Mouse (Mus musculus): ENCODE measurements at regions not wholly inside any gene's neighbourhood (a gene's known extent, or its start where the extent isn't known, plus 50 kb on each side); places are given as distances from the start of the nearest gene placed in this dataset.

DNA sequence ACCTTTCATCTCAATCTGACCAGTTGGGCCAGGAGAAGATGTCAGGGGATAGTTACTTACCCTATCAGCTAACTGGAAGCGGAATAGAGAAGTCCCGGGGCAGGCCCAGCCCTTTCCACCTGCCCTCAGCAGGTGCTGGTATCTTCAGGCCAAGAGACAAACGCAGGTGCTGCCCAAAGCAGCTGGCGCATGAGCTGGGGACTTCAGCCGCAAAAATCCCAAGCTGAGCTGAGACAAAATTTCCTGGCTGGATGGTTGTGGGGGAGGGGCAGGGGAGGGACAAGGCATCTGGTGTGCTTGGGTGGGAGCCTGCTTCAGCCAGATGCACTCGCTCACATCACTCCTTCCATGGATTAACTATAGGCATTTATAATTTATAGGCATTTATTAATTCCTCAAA is 125.5 kb upstream of the Lemd2 start:
- no peak overlapping the region for H3K27ac ChIP-seq (ENCODE audit: control insufficient read depth, low read depth, low read length)
- H3K4me3 ChIP-seq (ENCODE audit: control insufficient read depth in 1 of 2, insufficient read depth in 1 of 2, low read depth in 2 of 2, low read length in 2 of 2): no peak overlapping the region
- peaks cover 8 to 21% of the 10 kb centered on the region in 2 experiments for H3K4me1 ChIP-seq (ENCODE audit: control insufficient read depth in 1 of 2, insufficient read depth in 2 of 2, low read length in 2 of 2)
- H3K36me3 ChIP-seq (ENCODE audit: control insufficient read depth in 1 of 2, insufficient read depth in 2 of 2, low read length in 2 of 2): peaks cover 0 to 6% of the 10 kb centered on the region in 2 experiments; a peak in 2 of 4 replicates
- TF ChIP-seq TCF12 (IDR thresholded peaks at IDR 0.05; ENCODE audit: low read depth, low read length) (0 out of 2 replicates have a peak, but pooled peaks have one; percentile 12), E2F4 (IDR thresholded peaks at IDR 0.05; ENCODE audit: borderline replicate concordance, low read depth, low read length) (no peak)
- H3K27me3 ChIP-seq (ENCODE audit: control insufficient read depth in 1 of 2, insufficient read depth in 2 of 2, low read length in 2 of 2): no peaks in the 10 kb centered on the region
- H3K79me2 ChIP-seq (ENCODE audit: control insufficient read depth, insufficient read depth, low read length, poor library complexity): no peaks in the 10 kb centered on the region
- no peak for DNase-seq (ENCODE audit: low read depth, low spot score)
- H3K9ac ChIP-seq (ENCODE audit: control insufficient read depth, low read depth, low read length, poor library complexity, severe bottlenecking): no peak overlapping the region
- H3K9me3 ChIP-seq (replicated peaks; ENCODE audit: insufficient read depth, low read length): no peaks in the 10 kb centered on the region

DNA sequence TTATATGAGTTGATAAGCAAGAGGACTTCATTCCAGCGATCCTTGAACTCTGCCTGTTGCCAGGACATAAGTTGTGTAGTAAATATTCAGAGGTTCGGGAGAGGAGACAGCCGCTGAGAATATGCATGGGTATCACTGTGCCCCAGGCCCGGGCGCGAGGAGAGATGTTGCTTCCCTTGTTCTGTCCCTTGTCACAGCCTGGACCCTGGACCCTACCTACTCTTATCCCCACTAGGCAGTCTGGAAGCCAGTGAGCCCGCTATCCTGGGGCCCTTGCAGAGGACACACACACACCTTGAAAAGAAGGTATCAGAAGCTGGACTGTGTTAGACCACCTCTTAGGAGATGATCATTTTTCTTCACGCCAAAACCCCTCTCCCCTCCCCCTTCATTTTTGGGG is 124.9 kb upstream of the Lemd2 start:
- peaks cover 8 to 24% of the 10 kb centered on the region in 2 experiments for H3K4me1 ChIP-seq (ENCODE audit: control insufficient read depth in 1 of 2, insufficient read depth in 2 of 2, low read length in 2 of 2)
- H3K27ac ChIP-seq (ENCODE audit: control insufficient read depth, low read depth, low read length): no peak overlapping the region
- no peaks in the 10 kb centered on the region for H3K79me2 ChIP-seq (ENCODE audit: control insufficient read depth, insufficient read depth, low read length, poor library complexity)
- H3K36me3 ChIP-seq (ENCODE audit: control insufficient read depth in 1 of 2, insufficient read depth in 2 of 2, low read length in 2 of 2): peaks cover 0 to 6% of the 10 kb centered on the region in 2 experiments; a peak in 2 of 4 replicates
- no peak for DNase-seq (ENCODE audit: low read depth, low spot score)
- no peak overlapping the region for H3K9ac ChIP-seq (ENCODE audit: control insufficient read depth, low read depth, low read length, poor library complexity, severe bottlenecking)
- H3K4me3 ChIP-seq (ENCODE audit: control insufficient read depth in 1 of 2, insufficient read depth in 1 of 2, low read depth in 2 of 2, low read length in 2 of 2): no peak overlapping the region
- H3K27me3 ChIP-seq (ENCODE audit: control insufficient read depth in 1 of 2, insufficient read depth in 2 of 2, low read length in 2 of 2): no peaks in the 10 kb centered on the region
- TF ChIP-seq E2F4 (IDR thresholded peaks at IDR 0.05; ENCODE audit: borderline replicate concordance, low read depth, low read length): no peak
- TF ChIP-seq CHD1 (IDR thresholded peaks at IDR 0.05; ENCODE audit: low read depth, low read length): no peak
- no peak for TF ChIP-seq ZNF384 (IDR thresholded peaks at IDR 0.05; ENCODE audit: low read depth, low read length)
- no peak for TF ChIP-seq POLR2AphosphoS5 (IDR thresholded peaks at IDR 0.05; ENCODE audit: borderline replicate concordance, low read depth, low read length)
- TF ChIP-seq ZMIZ1 (IDR thresholded peaks at IDR 0.05; ENCODE audit: low read depth, low read length): no peak
- no peak for TF ChIP-seq SIN3A (IDR thresholded peaks at IDR 0.05; ENCODE audit: low read length)
- no peaks in the 10 kb centered on the region for H3K9me3 ChIP-seq (replicated peaks; ENCODE audit: insufficient read depth, low read length)

DNA sequence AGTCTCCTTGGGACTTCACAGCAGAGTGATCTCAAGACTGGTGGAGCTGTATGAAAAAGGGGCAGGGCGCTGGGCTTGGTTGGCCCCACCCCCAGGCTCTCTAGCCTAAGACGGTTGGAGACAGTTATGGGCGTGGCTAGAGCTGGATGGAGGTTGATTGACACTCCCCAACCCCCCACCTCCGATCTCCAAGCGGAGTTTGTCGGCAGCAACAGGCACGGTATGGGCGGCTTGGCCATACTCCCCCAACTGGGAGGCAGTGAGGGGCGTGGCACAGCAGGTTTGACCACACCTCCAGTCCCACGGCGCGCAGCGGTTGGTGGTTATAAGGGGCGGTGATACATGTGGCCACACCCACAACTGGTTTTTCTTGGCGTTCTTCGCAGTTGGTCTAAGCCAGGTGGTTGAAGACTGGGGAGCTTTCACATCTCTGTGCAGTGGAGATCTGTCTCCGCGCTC is 120.8 kb upstream of the Lemd2 start:
- H3K9ac ChIP-seq (ENCODE audit: control insufficient read depth, low read depth, low read length, poor library complexity, severe bottlenecking): no peak overlapping the region
- peak; percentile 29 for DNase-seq (ENCODE audit: low read depth, low spot score)
- peaks cover 13 to 38% of the 10 kb centered on the region in 2 experiments for H3K4me1 ChIP-seq (ENCODE audit: control insufficient read depth in 1 of 2, insufficient read depth in 2 of 2, low read length in 2 of 2)
- H3K9me3 ChIP-seq (replicated peaks; ENCODE audit: insufficient read depth, low read length): no peaks in the 10 kb centered on the region
- H3K27me3 ChIP-seq (ENCODE audit: control insufficient read depth in 1 of 2, insufficient read depth in 2 of 2, low read length in 2 of 2): no peaks in the 10 kb centered on the region
- TF ChIP-seq ETS1 (IDR thresholded peaks at IDR 0.05; ENCODE audit: low read depth, low read length) (no peak), MAX (IDR thresholded peaks at IDR 0.05; ENCODE audit: low read length) (no peak), POLR2AphosphoS2 (IDR thresholded peaks at IDR 0.05; ENCODE audit: low read length) (no peak), MXI1 (IDR thresholded peaks at IDR 0.05; ENCODE audit: low read depth, low read length) (no peak), MYB (IDR thresholded peaks at IDR 0.05; ENCODE audit: low read depth, low read length) (0 out of 2 replicates have a peak, but pooled peaks have one; percentile 36), TAL1 (IDR thresholded peaks at IDR 0.05; ENCODE audit: low read length) (no peak)
- no peak overlapping the region for H3K4me3 ChIP-seq (ENCODE audit: control insufficient read depth in 1 of 2, insufficient read depth in 1 of 2, low read depth in 2 of 2, low read length in 2 of 2)
- H3K79me2 ChIP-seq (ENCODE audit: control insufficient read depth, insufficient read depth, low read length, poor library complexity): no peaks in the 10 kb centered on the region
- H3K36me3 ChIP-seq (ENCODE audit: control insufficient read depth in 1 of 2, insufficient read depth in 2 of 2, low read length in 2 of 2): peaks cover 0 to 16% of the 10 kb centered on the region in 2 experiments; a peak in 2 of 4 replicates
- no peak overlapping the region for H3K27ac ChIP-seq (ENCODE audit: control insufficient read depth, low read depth, low read length)
